Mouse (Mus musculus) gastrocnemius, adult 8-10 months (tissue): ENCODE measurements around the gene Akr1b3. TPM values are rescaled to one million over a fixed set of nuclear protein-coding genes. Genes with fewer than 3 reads are reported as not detected.

Source experiments
- DNase-seq, 2 experiments: peaks; one replicate each; pipeline ENCODE4 v3.0.0; 2022; ENCODE audit warnings: low spot score in 2 of 2
- total RNA-seq, 4 experiments: library from RNA; stranded (reverse); gene quantifications; 2 replicates each; pipeline ENCODE4 v1.2.4; 2022

Gene Akr1b3
- total RNA-seq, 4 experiments from 2014 or later = 178 to 217 (median 203) TPM

DNA sequence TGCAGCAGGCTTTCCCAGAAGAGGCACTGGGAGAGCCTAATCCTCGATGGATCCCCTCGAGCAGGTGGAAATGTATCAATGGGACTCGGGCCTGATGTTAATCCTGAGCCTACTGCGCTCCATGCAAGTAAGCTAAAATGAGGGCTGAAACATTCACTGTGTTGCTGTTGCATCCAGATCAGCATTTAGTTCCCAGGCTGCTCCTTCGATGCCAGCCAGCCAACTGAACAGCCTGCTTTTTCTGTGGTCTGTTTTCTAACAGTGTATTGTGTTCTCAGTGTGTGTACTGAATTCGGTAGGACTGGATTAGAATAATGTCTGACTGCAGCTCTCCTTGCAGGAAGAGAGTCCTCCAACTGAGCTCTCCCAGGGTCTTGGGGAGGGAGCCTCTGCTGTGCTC, 46.6 kb downstream of the Akr1b3 start:
- no peak for DNase-seq

GRCm38 (mm10) chr6:34258546-34258945, 58.7 kb downstream of the Akr1b3 start:
- no peak for DNase-seq

Other genes with a start within 250 kb of the Akr1b3 start
- gene Slc35b4, start 140.4 kb downstream of the Akr1b3 start, total RNA-seq = 1 to 10 TPM; 7.4 to 9.8 (median 7.7) TPM
- 1 to 10 TPM; 1.3 to 2.4 (median 1.6) TPM for gene Akr1b8, start 36.6 kb upstream of the Akr1b3 start, total RNA-seq
- 10 to 100 TPM; 45.7 to 56.7 (median 53.0) TPM for gene Akr1b10, start 66.7 kb upstream of the Akr1b3 start, total RNA-seq
- gene Akr1b7, start 94.9 kb upstream of the Akr1b3 start, total RNA-seq = under 1 TPM in 1 of 4 experiments, not detected in 3; 0.97 TPM
- gene Bpgm, start 158.7 kb upstream of the Akr1b3 start, total RNA-seq = 100 to 1,000 TPM; 101 to 121 (median 108) TPM